Comparison of ENCODE assay signal across 8 mouse cellular contexts in genomic region chr5:123364302-123364971, GRCm38 (mm10). TPM values are rescaled to one million over a fixed set of nuclear protein-coding genes. Genes with fewer than 3 reads are reported as not detected.
A peak's percentile ranks its signal among the peaks of the same experiment; 100 is the strongest.
DNase-seq lines count a peak whose midpoint lies in the region; ATAC-seq and TF ChIP-seq lines count a peak whose summit lies in the region.

No protein-coding gene starts in this region.

- TF ChIP-seq POLR2A in lung, adult 2 months (IDR thresholded peaks at IDR 0.05; ENCODE audit: borderline replicate concordance, extremely low read depth, low read depth, low read length): peak; percentile 19; the same call in 1 of the 2 replicates

- TF ChIP-seq CTCF in lung, adult 2 months (IDR thresholded peaks at IDR 0.05; ENCODE audit: insufficient read depth, low read length): no peak

- H3K27ac ChIP-seq in heart, embryonic 16.5 days (ENCODE audit: low read length): peak overlapping the region; percentile 95
- H3K27ac ChIP-seq in midbrain, embryonic 14.5 days (replicated peaks; ENCODE audit: low read depth, low read length): no peak overlapping the region

- H3K36me3 ChIP-seq in heart, embryonic 16.5 days (ENCODE audit: control insufficient read depth, insufficient read depth): peaks cover 36% of the 10 kb centered on the region
- peaks cover 94% of the 10 kb centered on the region for H3K36me3 ChIP-seq in midbrain, embryonic 14.5 days (ENCODE audit: control insufficient read depth, insufficient read depth, low read length)

- H3K27me3 ChIP-seq in heart, embryonic 16.5 days (ENCODE audit: control insufficient read depth, insufficient read depth, low read length): no peaks in the 10 kb centered on the region
- H3K27me3 ChIP-seq in midbrain, embryonic 14.5 days (ENCODE audit: control insufficient read depth, insufficient read depth, low read length): no peaks in the 10 kb centered on the region

- H3K4me3 ChIP-seq in heart, embryonic 16.5 days (ENCODE audit: low read length): no peak overlapping the region
- no peak overlapping the region for H3K4me3 ChIP-seq in lung, adult 2 months (replicated peaks; ENCODE audit: extremely low read depth, low read depth, low read length)
- H3K4me3 ChIP-seq in midbrain, embryonic 14.5 days (replicated peaks; ENCODE audit: low read depth, low read length): no peak overlapping the region

- no peaks in the 10 kb centered on the region for H3K9me3 ChIP-seq in heart, embryonic 16.5 days (replicated peaks; ENCODE audit: control insufficient read depth, low read length)
- H3K9me3 ChIP-seq in midbrain, embryonic 14.5 days (ENCODE audit: control insufficient read depth, low read length): no peaks in the 10 kb centered on the region

- H3K4me1 ChIP-seq in heart, embryonic 16.5 days (ENCODE audit: control insufficient read depth, insufficient read depth, low read length): peaks cover 17% of the 10 kb centered on the region
- H3K4me1 ChIP-seq in lung, adult 2 months (ENCODE audit: control insufficient read depth, insufficient read depth, low read length): peaks cover 8% of the 10 kb centered on the region
- H3K4me1 ChIP-seq in midbrain, embryonic 14.5 days (ENCODE audit: control insufficient read depth, insufficient read depth, low read length): no peaks in the 10 kb centered on the region

- peak overlapping the region; percentile 60 for H3K9ac ChIP-seq in heart, embryonic 16.5 days (ENCODE audit: low read length)
- no peak overlapping the region for H3K9ac ChIP-seq in midbrain, embryonic 14.5 days (replicated peaks; ENCODE audit: low read length)

- 44% methylated on average over 11 of the region's 11 CpGs for WGBS in heart, embryonic 16.5 days
- WGBS in lung, adult 2 months: 36% methylated on average over 11 of the region's 11 CpGs
- WGBS in midbrain, embryonic 14.5 days: 94% methylated on average over 11 of the region's 11 CpGs

- peak; percentile 60 for DNase-seq in adrenal gland, adult 2 months
- no peak for DNase-seq in adrenal gland, postnatal 25 days
- DNase-seq in cerebellum, adult 8-10 months: peak; percentile 69
- DNase-seq in lung, adult 2 months: no peak
- DNase-seq in midbrain, embryonic 14.5 days: no peak
- no peak for DNase-seq in thymus, postnatal 4 days

- no peak overlapping the region; the same call in 1 of the 2 replicates for H3K4me2 ChIP-seq in heart, embryonic 16.5 days (ENCODE audit: low read depth, low read length)
- H3K4me2 ChIP-seq in midbrain, embryonic 14.5 days (ENCODE audit: low read length): no peak overlapping the region

- peak; percentile 86 for ATAC-seq in heart, embryonic 16.5 days (replicated peaks; ENCODE audit: extremely low read depth, insufficient read depth, low FRiP score)
- ATAC-seq in midbrain, embryonic 14.5 days (ENCODE audit: low FRiP score, low TSS enrichment): no peak
- ATAC-seq in megakaryocyte progenitor cell, adult 5-6 weeks (replicated peaks; ENCODE audit: poor library complexity): no peak

RNA-seq across cellular contexts. Expression of gene Bcl7a, which starts 20.8 kb away (rescaled TPM):
- 10 to 100 TPM in 1 of 2 experiments, 1 to 10 TPM in 1; 6.1 to 11.2 TPM for total RNA-seq in adrenal gland, adult 2 months (2021)
- 5.2 and 6.1 TPM in 2 replicates for polyA plus RNA-seq in adrenal gland, adult 2 months (2012; rRNA removed)
- total RNA-seq in adrenal gland, postnatal 25 days (2021): 13.7 and 15.4 TPM in 2 replicates
- 14.8 and 15.5 TPM in 2 replicates for polyA plus RNA-seq in heart, embryonic 16.5 days (2015; fragmentation: Nextera tagmentation; extraction: Ambion mirVana)
- 9.4 and 11.9 TPM in 2 replicates for polyA plus RNA-seq in lung, adult 2 months (2012; rRNA removed)
- polyA plus RNA-seq in midbrain, embryonic 14.5 days (2014; fragmentation: Nextera tagmentation; extraction: Ambion mirVana): 42.4 and 44.0 TPM in 2 replicates
- 16.3 and 20.0 TPM in 2 replicates for total RNA-seq in megakaryocyte progenitor cell, adult 5-6 weeks (2015)
- 14.7 and 17.5 TPM in 2 replicates for total RNA-seq in megakaryocyte progenitor cell, adult 5-6 weeks (2017)

RNA-seq across cellular contexts. Expression of gene Mlxip, which starts 30.2 kb away (rescaled TPM):
- 10 to 100 TPM; 15.2 to 27.4 TPM for total RNA-seq in adrenal gland, adult 2 months (2021)
- polyA plus RNA-seq in adrenal gland, adult 2 months (2012; rRNA removed): 45.5 TPM in 2 replicates
- total RNA-seq in adrenal gland, postnatal 25 days (2021): 25.3 and 30.5 TPM in 2 replicates
- polyA plus RNA-seq in heart, embryonic 16.5 days (2015; fragmentation: Nextera tagmentation; extraction: Ambion mirVana): 12.3 and 12.4 TPM in 2 replicates
- 61.2 and 75.4 TPM in 2 replicates for polyA plus RNA-seq in lung, adult 2 months (2012; rRNA removed)
- 18.7 and 23.0 TPM in 2 replicates for polyA plus RNA-seq in midbrain, embryonic 14.5 days (2014; fragmentation: Nextera tagmentation; extraction: Ambion mirVana)
- total RNA-seq in megakaryocyte progenitor cell, adult 5-6 weeks (2015): 32.6 TPM in 2 replicates
- total RNA-seq in megakaryocyte progenitor cell, adult 5-6 weeks (2017): 11.0 and 11.3 TPM in 2 replicates

Comparison
In these comparisons a context has a peak if more than half of its experiments do, and no peak if none do; other contexts are left out.
1. DNase-seq: peak in adrenal gland, adult 2 months (single experiment) and cerebellum, adult 8-10 months (single experiment); none in adrenal gland, postnatal 25 days (single experiment), lung, adult 2 months (single experiment), midbrain, embryonic 14.5 days (single experiment) and thymus, postnatal 4 days (single experiment).